Mouse (Mus musculus) midbrain, embryonic 11.5 days (tissue): Measurements from ENCODE around the gene Ptpro. TPM values are rescaled to one million over a fixed set of nuclear protein-coding genes. Genes with fewer than 3 reads are reported as not detected.
A peak's percentile ranks its signal among the peaks of the same experiment; 100 is the strongest.

Experiments used
- ATAC-seq: fragments of 200-750 bp; cut with Nextera tagmentation; 2 replicates; pipeline ENCODE4 v1.8.0; 2017; ENCODE audit warnings: moderate TSS enrichment, moderate library complexity; ENCODE audit not compliant: low FRiP score
- DNase-seq: peaks from one replicate; pipeline ENCODE4 v3.0.0; 2015; ENCODE audit warnings: low spot score; ENCODE audit errors: missing footprints
- H3K27ac ChIP-seq: fragments of 300-500 bp; sonication (generic); 2 replicates; pipeline ENCODE4 v1.5.1; 2014; ENCODE audit warnings: low read depth, low read length
- H3K27me3 ChIP-seq: fragments of 300-500 bp; sonication (generic); 2 replicates; pipeline ENCODE4 v1.6.1; 2014; ENCODE audit warnings: mild to moderate bottlenecking, low read length, moderate library complexity, mixed read lengths; ENCODE audit not compliant: control insufficient read depth, insufficient read depth
- H3K36me3 ChIP-seq: fragments of 300-500 bp; sonication (generic); 2 replicates; pipeline ENCODE4 v1.6.1; 2014; ENCODE audit warnings: mild to moderate bottlenecking, low read length, moderate library complexity, mixed read lengths; ENCODE audit not compliant: control insufficient read depth, insufficient read depth
- H3K4me1 ChIP-seq: fragments of 300-500 bp; sonication (generic); 2 replicates; pipeline ENCODE4 v1.6.1; 2014; ENCODE audit warnings: low read length; ENCODE audit not compliant: control insufficient read depth, insufficient read depth
- H3K4me2 ChIP-seq: fragments of 300-500 bp; sonication (generic); 2 replicates; pipeline ENCODE4 v1.6.1; 2014; ENCODE audit warnings: mild to moderate bottlenecking, moderate library complexity
- H3K4me3 ChIP-seq: fragments of 300-500 bp; sonication (generic); 2 replicates; pipeline ENCODE4 v1.5.1; 2014; ENCODE audit warnings: low read depth, low read length
- H3K9ac ChIP-seq: fragments of 300-500 bp; sonication (generic); 2 replicates; pipeline ENCODE4 v1.6.1; 2014; ENCODE audit warnings: low read length
- H3K9me3 ChIP-seq: fragments of 300-500 bp; sonication (generic); 2 replicates; pipeline ENCODE4 v1.6.1; 2016; ENCODE audit warnings: low read length; ENCODE audit not compliant: control insufficient read depth
- WGBS: fragments of 180-500 bp; shearing (Covaris S2); extraction: QIAGEN DNeasy Blood & Tissue Kit; methylation state at CpG from one replicate; pipeline ENCODE4 v1.1.7; 2014; 5-methylcytosine and 5-hydroxymethylcytosine counted together
- polyA plus RNA-seq: library from polyadenylated mRNA; unstranded; fragments of >200 nt; fragmentation: Nextera tagmentation; extraction: Ambion mirVana; gene quantifications from 2 replicates; pipeline ENCODE4 v1.2.1, GENCODE M21; 2014

Ptpro gene
- polyA plus RNA-seq, 1 experiment from 2014 or later = 17.5 TPM

- Histone ChIP-seq H3K9ac (no peak overlapping the region), H3K4me2 (no peak overlapping the region), H3K36me3 (no peaks in the 10 kb centered on the region), H3K4me3 (no peak overlapping the region), H3K9me3 (no peaks in the 10 kb centered on the region), H3K27ac (no peak overlapping the region), H3K27me3 (no peaks in the 10 kb centered on the region), H3K4me1 (no peaks in the 10 kb centered on the region)
- WGBS = 80% methylated on average over 6 of the region's 6 CpGs
- DNase-seq (peak; percentile 39), ATAC-seq (no peak)
These were observed 246.7 kb downstream of the Ptpro start for GRCm38 (mm10) chr6:137498781-137499180.

- H3K4me3 ChIP-seq = no peak overlapping the region
- H3K36me3 ChIP-seq = no peaks in the 10 kb centered on the region
- no peak for ATAC-seq
- H3K9me3 ChIP-seq = no peaks in the 10 kb centered on the region
- no peak overlapping the region for H3K4me2 ChIP-seq
- 88% methylated on average over 7 of the region's 7 CpGs for WGBS
- DNase-seq = no peak
- no peaks in the 10 kb centered on the region for H3K27me3 ChIP-seq
- H3K27ac ChIP-seq = no peak overlapping the region
- H3K9ac ChIP-seq = no peak overlapping the region
- no peaks in the 10 kb centered on the region for H3K4me1 ChIP-seq
These were observed 250.9 kb downstream of the Ptpro start for GRCm38 (mm10) chr6:137503009-137503408.

DNA sequence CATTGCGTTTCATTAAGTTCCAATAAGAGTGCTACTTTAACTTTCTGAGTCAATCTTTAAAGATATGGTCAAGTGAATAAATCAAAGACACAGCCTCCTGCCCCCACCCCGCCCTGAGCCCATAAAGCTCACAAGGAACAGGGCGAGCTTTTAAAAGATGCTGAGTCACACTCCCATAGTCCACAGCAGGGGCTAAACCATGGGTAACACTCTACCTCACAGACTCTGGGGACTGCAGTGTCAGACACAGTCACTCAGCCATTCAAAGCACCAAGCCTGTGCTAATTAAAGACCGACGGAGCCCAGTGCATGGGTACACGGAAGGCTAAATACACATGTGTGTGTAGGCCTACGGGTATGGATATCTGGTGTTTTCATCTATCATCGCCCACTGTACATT lies 251.3 kb downstream of the Ptpro start:
- 82% methylated on average over 8 of the region's 8 CpGs for WGBS
- Histone ChIP-seq H3K36me3 (no peaks in the 10 kb centered on the region), H3K4me2 (no peak overlapping the region), H3K4me3 (no peak overlapping the region), H3K9ac (no peak overlapping the region), H3K27me3 (no peaks in the 10 kb centered on the region), H3K4me1 (no peaks in the 10 kb centered on the region), H3K9me3 (no peaks in the 10 kb centered on the region), H3K27ac (no peak overlapping the region)
- no peak for ATAC-seq
- DNase-seq = peak; percentile 60

- Histone ChIP-seq H3K4me1 (no peaks in the 10 kb centered on the region), H3K9me3 (no peaks in the 10 kb centered on the region), H3K9ac (no peak overlapping the region), H3K27ac (no peak overlapping the region), H3K4me3 (no peak overlapping the region), H3K27me3 (no peaks in the 10 kb centered on the region), H3K4me2 (no peak overlapping the region), H3K36me3 (no peaks in the 10 kb centered on the region)
- DNase-seq (no peak), ATAC-seq (no peak)
- WGBS = 63% methylated on average over 1 of the region's 1 CpGs
These were observed 251.9 kb downstream of the Ptpro start for GRCm38 (mm10) chr6:137504052-137504451.

- no peak overlapping the region for H3K4me3 ChIP-seq
- H3K9me3 ChIP-seq = no peaks in the 10 kb centered on the region
- no peak overlapping the region for H3K9ac ChIP-seq
- no peak for ATAC-seq
- H3K4me1 ChIP-seq = no peaks in the 10 kb centered on the region
- H3K4me2 ChIP-seq = no peak overlapping the region
- WGBS = 87% methylated on average over 3 of the region's 3 CpGs
- no peak overlapping the region for H3K27ac ChIP-seq
- H3K36me3 ChIP-seq = no peaks in the 10 kb centered on the region
- no peaks in the 10 kb centered on the region for H3K27me3 ChIP-seq
- peak; percentile 70 for DNase-seq
These were observed 253.6 kb downstream of the Ptpro start for GRCm38 (mm10) chr6:137505555-137506227.

- DNase-seq (peak; percentile 8), ATAC-seq (no peak)
- Histone ChIP-seq H3K9ac (no peak overlapping the region), H3K4me3 (no peak overlapping the region), H3K27me3 (no peaks in the 10 kb centered on the region), H3K27ac (no peak overlapping the region), H3K4me1 (no peaks in the 10 kb centered on the region), H3K4me2 (no peak overlapping the region), H3K36me3 (no peaks in the 10 kb centered on the region), H3K9me3 (no peaks in the 10 kb centered on the region)
- 92% methylated on average over 7 of the region's 7 CpGs for WGBS
These were observed 254.4 kb downstream of the Ptpro start for GRCm38 (mm10) chr6:137506563-137506962.

- 92% methylated on average over 19 of the region's 19 CpGs for WGBS
- ATAC-seq (no peak), DNase-seq (peak; percentile 59)
- H3K9ac ChIP-seq = no peak overlapping the region
- H3K27ac ChIP-seq = no peak overlapping the region
- H3K27me3 ChIP-seq = no peaks in the 10 kb centered on the region
- no peaks in the 10 kb centered on the region for H3K36me3 ChIP-seq
- H3K4me3 ChIP-seq = no peak overlapping the region
- no peak overlapping the region for H3K4me2 ChIP-seq
- H3K4me1 ChIP-seq = no peaks in the 10 kb centered on the region
- H3K9me3 ChIP-seq = no peaks in the 10 kb centered on the region
These were observed 256.8 kb downstream of the Ptpro start for GRCm38 (mm10) chr6:137508936-137509335.

DNA sequence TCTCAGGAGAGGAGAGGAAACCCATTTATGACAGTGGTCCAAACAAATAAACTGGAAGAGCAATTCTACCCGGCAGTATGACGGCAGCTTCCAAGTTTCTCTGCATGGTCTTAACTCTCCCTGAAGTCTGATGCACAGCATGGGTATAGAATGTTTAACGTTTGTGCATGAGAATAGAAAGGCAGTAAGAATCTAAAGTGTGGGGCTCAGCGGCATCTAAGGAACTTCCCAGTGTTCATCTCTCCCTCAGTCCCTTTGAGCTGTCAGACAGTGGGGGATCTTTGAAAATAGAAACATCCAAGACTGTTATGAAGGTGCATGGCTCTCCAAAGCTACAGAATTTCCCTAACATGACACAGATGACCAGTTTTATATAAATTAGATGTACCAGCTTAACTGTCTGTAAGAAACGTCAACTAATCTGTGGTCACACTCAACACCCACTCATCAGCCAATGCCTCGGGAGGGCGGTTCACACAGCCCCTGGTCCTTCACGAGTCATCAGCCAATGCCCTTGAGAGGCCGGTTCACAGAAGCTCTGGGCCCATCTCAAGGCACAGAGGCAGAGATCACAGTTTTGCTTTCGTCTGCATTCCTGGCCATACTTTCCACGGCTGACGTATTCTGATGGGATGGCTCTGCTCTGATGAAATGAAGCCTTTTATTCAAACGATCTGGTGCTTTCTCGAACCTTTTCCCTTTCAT lies 257.4 kb downstream of the Ptpro start:
- Histone ChIP-seq H3K9me3 (no peaks in the 10 kb centered on the region), H3K4me2 (no peak overlapping the region), H3K27me3 (no peaks in the 10 kb centered on the region), H3K4me1 (no peaks in the 10 kb centered on the region), H3K36me3 (no peaks in the 10 kb centered on the region), H3K9ac (no peak overlapping the region), H3K4me3 (no peak overlapping the region), H3K27ac (no peak overlapping the region)
- peak; percentile 45 for DNase-seq
- no peak for ATAC-seq
- 82% methylated on average over 14 of the region's 14 CpGs for WGBS

GRCm38 (mm10) chr6:137512753-137513152 lies 260.6 kb downstream of the Ptpro start:
- H3K4me1 ChIP-seq = no peaks in the 10 kb centered on the region
- H3K9me3 ChIP-seq = no peaks in the 10 kb centered on the region
- H3K4me2 ChIP-seq = no peak overlapping the region
- ATAC-seq = no peak
- DNase-seq = peak; percentile 21
- no peak overlapping the region for H3K4me3 ChIP-seq
- H3K36me3 ChIP-seq = no peaks in the 10 kb centered on the region
- H3K27me3 ChIP-seq = no peaks in the 10 kb centered on the region
- H3K27ac ChIP-seq = no peak overlapping the region
- H3K9ac ChIP-seq = no peak overlapping the region
- WGBS = 86% methylated on average over 5 of the region's 5 CpGs
